Mouse (Mus musculus): ENCODE data around the gene Cyp2t4. TPM values are rescaled to one million over a fixed set of nuclear protein-coding genes. Genes with fewer than 3 reads are reported as not detected.
A peak's percentile ranks its signal among the peaks of the same experiment; 100 is the strongest.

Gene Cyp2t4
- not detected for total RNA-seq (2021)

DNA sequence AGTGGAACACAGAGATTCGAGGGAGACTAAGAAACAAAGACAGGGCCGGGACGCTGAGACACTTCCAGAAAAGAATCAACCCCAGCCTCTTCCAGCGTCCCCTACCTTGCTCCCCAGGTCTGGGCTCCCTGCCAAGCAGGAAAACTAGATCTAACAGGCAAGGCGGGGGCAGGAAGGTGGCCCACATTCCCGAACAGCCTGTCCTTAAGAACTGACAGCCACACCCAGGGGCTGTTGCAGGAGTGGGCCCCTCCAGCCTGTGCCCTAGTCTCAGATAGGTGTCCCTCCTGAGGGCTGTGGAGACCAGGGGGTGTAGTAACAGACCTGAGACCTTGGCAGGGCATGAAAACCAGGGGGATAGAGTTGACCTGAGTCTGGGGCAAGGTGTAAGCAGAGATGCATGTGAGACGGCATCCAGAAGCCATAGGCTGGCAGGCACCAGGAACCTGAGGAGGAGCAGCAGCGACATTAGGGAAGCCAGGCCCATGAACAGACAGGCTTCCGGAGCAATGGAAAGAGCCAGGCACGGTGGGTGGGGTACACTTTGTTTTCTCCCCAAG, at the start of gene Cyp2t4:
TSS of gene Cyp2t4 (plus strand) at position 510 of the 560 bp plus-strand sequence.
- intact Hi-C loops (cut with DNase I) = no loop called here
- peak; percentile 49 for DNase-seq (ENCODE audit: low spot score)

DNA sequence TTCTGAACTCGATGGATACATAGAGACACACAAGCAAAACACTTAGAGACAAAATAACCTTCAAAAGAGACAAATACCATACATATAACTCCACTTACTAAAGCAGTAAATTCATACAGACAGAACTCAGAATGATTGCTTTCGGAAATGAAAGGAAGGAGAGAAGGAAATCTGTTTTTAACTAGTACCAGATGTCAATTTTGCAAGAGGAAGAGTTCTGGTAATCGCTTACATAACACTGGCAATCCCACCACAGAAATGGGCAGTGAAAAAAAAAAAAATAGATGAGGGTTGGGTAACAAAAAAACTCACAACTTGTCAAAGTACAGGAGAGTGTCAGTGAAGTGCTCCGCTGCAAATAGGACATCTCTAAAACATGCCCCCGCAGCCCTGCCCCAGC, 48.6 kb upstream of the Cyp2t4 start:
- intact Hi-C loops (cut with DNase I) = no loop called here
- no peak for DNase-seq (ENCODE audit: low spot score)

DNA sequence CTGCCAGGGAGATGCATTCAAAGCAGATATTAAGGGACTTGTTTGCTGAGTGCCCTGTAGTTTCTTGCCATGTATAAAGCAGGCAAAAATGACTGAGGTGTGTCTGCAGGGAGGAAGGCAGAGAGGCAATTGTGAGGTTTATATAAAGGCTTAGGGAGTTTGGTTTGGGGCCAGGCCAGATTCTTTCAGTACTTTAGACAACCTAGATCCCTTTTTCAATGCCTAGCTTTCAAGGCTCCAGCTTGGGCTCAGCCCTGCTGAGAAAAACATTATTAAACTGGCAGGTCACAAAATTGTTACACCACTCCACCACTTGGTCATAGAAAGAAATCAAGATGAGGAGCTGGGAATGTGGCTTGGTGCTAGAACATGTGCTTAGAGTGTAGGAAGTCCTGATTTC, 43.2 kb upstream of the Cyp2t4 start:
- DNase-seq (ENCODE audit: low spot score) = no peak
- intact Hi-C loops (cut with DNase I) = no loop called here

DNA sequence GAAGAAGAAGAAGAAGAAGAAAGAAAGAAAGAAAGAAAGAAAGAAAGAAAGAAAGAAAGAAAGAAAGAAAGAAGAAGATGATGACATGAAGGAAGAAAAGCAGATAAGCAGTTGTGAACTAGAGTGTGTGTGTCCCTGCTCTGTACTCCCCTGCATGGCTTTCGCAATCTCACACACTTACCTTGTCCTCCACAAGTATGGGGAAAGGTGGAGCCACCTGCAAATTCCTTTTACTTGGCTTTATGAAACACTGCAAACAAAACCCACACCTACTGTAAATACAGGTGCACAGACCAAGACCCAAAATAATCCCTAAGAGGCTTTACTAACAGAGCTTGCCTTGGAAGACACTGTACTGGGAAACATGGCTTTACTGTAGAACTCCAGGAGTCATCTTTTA, 42.5 kb upstream of the Cyp2t4 start:
- no peak for DNase-seq (ENCODE audit: low spot score)

DNA sequence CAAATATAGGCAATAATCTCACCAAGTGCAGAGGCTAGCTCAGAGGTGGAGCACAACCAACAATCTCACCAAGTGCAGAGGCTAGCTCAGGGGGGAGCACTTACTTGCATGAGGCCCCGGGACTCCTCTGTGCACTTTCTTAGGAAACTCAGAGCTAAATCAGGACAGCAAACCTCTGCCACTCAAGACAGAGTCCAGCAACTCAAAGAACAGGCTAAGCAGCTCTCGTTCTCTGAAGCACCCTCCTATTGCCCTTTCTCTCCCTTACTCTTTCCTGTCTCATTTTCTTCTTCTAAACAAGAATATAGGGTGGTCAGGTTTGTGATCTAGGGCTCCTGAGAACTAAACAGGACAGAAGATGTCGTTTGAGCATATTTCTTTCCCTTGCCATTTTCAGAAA, 41.5 kb upstream of the Cyp2t4 start:
- intact Hi-C loops (cut with DNase I) = no loop called here

More for the DNA sequence above, 42.5 kb upstream of the Cyp2t4 start:
- intact Hi-C loops (cut with DNase I) = no loop called here

DNA sequence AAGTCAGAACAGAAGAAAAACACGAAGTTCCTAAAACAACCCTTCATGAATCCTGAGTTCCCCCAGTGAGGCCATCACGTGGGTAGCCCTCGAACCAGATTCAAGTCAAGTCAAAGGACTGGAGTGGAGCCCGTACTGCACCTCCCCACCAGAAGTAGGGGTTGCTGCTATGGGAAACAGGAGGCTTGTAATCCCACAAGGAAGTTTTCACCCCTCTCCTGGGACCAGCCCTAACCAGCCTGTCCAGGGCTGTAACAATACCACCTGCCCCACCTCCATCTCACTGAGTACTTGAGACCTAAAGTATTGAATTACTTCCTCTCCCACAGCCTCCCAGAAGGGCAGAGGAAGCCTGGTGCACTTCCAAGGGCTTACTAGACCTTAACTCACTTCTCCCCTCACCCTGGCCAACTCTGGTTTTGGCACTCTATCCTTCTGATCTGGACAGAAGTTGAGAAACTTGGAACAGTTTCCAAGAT, 35.4 kb upstream of the Cyp2t4 start:
- DNase-seq (ENCODE audit: low spot score) = no peak
- intact Hi-C loops (cut with DNase I) = no loop called here

More for the DNA sequence above, 41.5 kb upstream of the Cyp2t4 start:
- no peak for DNase-seq (ENCODE audit: low spot score)

DNA sequence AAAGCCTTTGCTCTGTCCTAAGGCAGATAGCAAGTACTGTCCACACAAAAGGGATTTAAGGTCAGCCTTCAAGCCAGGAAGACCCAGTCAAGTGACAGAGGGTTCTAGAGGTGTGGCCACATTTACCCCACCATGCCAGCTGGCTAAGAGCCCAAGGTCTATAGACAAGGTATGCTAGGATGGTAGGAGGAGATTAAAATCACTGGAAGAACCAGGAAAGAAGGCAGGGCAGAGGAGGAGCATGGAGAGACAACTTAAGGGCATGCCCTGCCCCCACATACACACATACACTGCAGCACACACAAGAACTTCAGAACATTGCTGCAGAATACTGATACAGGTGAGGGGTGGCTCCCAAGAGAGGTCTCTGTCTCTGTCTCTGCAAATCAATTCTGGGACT, 33.8 kb upstream of the Cyp2t4 start, which contains the start of gene Cyp2f2:
TSS of gene Cyp2f2 (plus strand) at position 234 of the 400 bp plus-strand sequence.
- intact Hi-C loops (cut with DNase I) = loop anchor here (10.0 kb wide), 1 partner anchor 345 kb away; no protein-coding TSS in a partner anchor
- no peak for DNase-seq (ENCODE audit: low spot score)

DNA sequence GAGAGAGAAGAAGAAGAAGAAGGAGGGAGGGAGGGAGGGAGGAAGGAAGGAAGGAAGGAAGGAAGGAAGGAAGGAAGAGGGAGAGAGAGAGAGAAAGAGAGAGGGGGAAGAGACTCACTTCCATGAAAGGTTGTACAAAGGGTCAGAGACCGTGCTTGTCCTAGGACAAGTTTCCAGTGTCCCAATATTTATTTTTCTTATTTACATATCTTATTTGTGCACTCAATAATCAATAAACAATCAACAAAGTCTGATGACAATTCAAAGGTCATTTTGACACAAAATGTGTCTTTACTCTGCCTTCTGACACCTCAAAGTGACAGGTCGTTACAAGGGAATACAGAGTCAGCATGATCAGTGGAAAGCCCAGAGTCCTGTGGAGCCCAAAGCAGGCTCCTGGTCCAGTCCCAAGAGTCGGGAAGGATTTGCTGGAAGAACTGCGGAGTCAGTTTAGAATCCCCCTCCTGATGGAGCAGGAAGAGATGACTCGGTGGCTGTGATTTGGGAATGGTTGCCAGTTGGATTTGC, 29.1 kb upstream of the Cyp2t4 start:
- no peak for DNase-seq (ENCODE audit: low spot score)
- intact Hi-C loops (cut with DNase I) = loop anchor here (10.0 kb wide), 1 partner anchor 350 kb away; no protein-coding TSS in a partner anchor

DNA sequence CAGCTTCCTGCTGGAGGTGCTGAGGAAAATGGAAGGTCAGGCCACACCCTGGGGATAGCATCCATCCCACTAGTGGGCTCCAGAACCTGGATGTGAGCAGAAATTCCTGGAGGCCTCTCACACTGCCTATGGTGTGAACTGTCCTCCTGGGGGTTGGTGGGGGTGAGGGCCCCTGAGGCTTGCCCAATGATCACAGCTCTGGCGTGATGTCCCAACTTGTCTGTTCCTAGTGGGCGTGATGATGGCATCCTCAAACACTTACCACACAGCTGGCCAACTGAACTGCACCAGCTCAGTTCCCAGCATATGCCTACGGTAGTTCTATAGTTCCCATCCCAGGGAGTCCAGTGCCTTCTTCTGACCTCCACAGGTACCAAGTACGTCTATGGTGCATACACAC, 28.5 kb upstream of the Cyp2t4 start:
- intact Hi-C loops (cut with DNase I) = loop anchor here (10.0 kb wide), 1 partner anchor 350 kb away; no protein-coding TSS in a partner anchor

DNA sequence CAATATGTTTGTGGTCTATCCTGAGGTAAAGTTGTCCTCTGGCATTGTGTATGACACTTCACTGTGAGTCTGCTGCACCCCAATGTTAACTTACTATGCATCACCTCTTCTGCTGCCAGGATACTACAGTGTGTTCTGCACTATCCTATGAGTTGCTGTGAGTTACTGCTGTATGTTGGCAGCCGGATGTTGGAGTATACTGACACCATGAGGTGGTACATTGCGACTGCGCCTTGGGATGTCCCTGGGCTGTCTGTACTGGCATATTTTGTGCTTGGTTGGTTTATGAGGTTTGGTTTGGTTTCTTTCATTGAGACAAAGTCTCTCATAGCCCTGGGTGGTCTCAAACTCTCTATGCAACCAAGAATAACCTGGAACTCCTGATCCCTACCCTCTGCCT, 25.4 kb upstream of the Cyp2t4 start:
- no peak for DNase-seq (ENCODE audit: low spot score)
- intact Hi-C loops (cut with DNase I) = loop anchor here (10.0 kb wide), 1 partner anchor 353 kb away; no protein-coding TSS in a partner anchor

More for the DNA sequence above, 28.5 kb upstream of the Cyp2t4 start:
- no peak for DNase-seq (ENCODE audit: low spot score)

DNA sequence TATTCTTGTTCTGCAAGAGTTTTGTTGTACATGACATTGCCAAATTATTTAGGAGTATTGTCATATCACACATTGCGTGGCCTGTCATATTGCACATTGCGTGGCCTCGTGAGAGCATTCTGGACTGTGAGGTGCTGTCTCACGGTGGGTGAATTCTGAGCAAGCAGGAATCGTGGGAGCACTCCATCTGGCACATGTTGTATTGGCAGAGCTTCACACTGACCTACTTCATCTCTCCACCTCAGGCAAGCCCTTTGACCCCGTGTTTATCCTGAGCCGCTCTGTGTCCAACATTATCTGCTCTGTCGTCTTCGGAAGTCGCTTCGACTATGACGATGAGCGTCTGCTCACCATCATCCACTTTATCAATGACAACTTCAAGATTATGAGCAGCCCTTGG, 24.6 kb upstream of the Cyp2t4 start:
- intact Hi-C loops (cut with DNase I) = loop anchor here (10.0 kb wide), 1 partner anchor 354 kb away; no protein-coding TSS in a partner anchor
- no peak for DNase-seq (ENCODE audit: low spot score)

DNA sequence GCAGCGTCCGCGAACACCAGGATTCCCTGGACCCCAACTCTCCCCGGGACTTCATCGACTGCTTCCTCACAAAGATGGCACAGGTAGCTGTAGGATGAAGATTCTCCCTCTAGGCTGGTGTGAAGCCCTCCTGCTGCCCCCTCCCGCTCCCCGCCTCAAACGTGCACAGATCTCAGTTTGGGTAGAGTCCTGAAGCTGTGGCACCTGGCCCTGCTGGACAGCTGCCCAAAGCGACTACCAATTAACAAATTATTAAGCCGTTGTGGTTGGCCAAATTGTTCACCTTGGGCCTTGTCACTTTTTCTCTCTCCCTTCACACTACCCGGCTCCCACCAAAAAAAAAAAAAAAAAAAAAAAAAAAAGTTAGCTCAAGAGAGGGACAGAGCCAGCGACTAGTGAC, 23.7 kb upstream of the Cyp2t4 start:
- intact Hi-C loops (cut with DNase I) = loop anchor here (10.0 kb wide), 1 partner anchor 355 kb away; no protein-coding TSS in a partner anchor
- no peak for DNase-seq (ENCODE audit: low spot score)

DNA sequence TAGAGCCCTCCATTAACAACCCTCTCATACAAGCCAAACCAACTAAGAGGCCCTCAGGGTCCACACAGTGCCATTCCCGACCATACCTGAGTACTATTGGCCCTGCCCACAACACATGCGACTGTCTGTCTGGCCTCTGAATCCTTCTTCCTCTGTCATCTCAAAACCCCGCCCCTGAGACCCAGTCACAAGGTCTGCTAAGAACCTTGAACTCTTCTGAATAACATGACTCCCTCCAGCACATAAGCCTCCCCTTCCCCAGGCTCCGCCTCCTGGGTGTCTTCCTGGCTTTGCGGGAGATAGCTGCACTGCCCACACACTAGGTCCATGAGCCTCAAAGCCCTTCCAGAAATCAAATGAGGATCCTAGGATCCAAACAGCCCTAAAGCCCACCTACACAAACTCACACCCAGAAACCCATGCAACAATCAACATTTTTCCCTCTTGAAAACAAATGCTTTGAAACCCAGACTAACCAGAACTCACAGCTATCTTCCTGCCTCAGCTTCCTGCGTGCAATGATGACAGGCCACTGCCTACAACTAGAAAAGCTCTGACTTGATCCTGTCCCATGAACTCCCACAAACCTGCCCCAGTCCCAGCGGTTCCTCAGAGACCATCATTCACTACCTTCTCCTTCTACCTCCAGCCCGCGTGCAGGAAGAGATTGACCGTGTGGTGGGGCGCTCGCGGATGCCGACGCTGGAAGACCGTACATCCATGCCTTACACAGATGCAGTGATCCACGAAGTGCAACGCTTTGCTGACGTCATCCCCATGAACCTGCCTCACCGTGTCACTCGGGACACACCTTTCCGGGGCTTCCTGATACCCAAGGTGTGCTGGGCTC, 22.8 kb upstream of the Cyp2t4 start:
- DNase-seq (ENCODE audit: low spot score) = no peak
- intact Hi-C loops (cut with DNase I) = no loop called here

DNA sequence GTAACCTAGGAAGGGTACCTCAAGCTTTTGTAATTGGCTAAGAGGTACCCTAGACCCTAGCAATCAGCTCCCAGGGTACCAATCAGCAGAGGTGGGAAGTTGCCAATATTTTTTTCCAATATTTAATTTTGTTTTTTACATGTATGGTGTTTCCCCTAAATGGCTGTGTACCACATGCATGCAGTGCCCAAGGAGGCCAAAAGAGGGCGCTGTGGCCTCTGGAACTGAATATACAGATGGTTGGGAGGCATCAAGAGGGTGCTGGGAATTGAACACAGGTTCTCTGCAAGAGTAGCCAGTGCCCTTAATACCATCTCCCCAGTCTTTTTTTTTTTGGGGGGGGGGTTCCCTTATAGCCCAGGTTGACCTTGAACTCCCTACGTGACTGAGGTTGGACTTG, 22.1 kb upstream of the Cyp2t4 start:
- no peak for DNase-seq (ENCODE audit: low spot score)
- intact Hi-C loops (cut with DNase I) = no loop called here

DNA sequence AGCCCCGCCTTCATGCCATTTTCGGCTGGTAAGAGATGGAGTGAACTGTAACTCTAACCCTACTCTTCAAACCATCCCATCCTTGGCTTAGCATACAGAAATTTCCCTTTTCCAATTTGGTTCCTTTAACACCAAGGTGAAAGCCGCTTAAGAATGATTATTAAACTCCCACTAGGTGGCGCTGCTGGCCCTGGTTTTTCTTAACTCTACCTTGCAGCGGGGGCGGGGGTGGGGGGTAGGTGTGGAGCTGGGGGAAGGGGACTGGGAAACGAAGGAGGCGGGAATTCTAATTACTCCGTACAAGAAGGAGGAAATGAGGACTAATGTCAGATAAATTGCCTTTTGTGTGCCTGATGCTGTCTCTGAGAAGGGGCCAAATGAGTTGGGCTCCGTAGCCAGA, 20.9 kb upstream of the Cyp2t4 start:
- intact Hi-C loops (cut with DNase I) = loop anchor here (1.0 kb wide), 1 partner anchor 153 kb away; no protein-coding TSS in a partner anchor
- DNase-seq (ENCODE audit: low spot score) = no peak

DNA sequence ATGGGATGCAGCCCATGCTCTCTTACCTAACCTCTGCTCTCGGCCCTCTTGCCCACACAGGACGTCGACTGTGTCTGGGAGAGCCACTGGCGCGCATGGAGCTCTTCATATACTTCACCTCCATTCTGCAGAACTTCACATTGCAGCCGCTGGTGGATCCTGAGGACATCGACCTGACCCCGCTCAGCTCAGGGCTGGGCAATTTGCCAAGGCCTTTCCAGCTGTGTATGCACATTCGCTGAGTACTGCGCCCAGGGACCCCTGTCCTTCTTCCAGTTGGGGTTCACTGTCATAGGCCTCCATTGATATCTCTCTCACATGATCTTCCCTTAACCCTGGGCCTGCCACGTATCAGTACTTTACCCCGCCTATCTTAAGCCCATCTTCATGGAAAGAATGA, 20.4 kb upstream of the Cyp2t4 start:
- intact Hi-C loops (cut with DNase I) = no loop called here
- no peak for DNase-seq (ENCODE audit: low spot score)

DNA sequence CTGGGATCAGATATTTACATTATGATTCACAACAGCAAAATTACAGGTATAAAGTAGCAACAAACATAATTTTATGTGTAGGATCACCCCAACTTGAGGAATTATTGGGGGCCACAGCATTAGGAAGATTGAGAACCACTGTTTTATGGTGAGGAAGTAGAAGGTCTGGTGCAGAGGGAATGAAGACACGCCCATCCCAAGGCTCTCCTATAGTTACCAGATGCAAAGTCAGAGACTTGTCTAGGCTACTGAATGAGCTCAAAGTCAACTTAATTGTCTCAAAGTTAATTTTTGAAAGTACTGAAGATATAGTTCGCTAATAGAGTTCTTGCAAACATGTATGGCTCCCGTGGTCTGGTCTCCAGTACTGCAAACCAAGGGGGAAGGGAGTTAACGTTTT, 19.8 kb upstream of the Cyp2t4 start:
- no peak for DNase-seq (ENCODE audit: low spot score)
- intact Hi-C loops (cut with DNase I) = no loop called here

DNA sequence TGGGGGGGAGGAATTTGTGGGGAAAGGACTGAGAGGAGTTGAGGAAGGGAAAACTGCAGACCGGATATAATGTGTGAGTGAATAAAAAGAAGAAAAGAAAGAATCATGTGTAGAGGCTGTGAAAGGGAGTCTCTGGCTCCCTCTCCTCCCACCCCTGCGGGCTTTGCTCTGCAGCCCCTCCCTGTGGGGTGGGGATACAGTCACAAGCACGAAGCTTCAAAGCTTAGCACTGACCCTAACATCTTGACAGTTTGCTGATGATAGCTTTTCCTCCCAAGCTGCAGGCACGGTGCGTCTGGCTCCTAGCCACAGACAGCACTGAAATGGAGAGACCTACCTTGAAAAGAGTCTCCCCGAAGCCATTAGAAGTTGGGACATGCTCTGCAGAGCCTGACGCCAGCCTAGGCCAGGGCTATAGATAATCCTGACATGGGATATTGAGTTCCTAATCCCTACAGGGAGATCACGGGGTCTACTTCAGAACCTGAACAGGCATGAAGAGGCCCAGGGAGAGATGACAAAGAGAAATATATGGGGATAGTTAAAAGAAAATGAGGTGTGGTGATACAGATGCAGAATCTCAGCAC, 17.0 kb upstream of the Cyp2t4 start:
- no peak for DNase-seq (ENCODE audit: low spot score)
- intact Hi-C loops (cut with DNase I) = no loop called here

DNA sequence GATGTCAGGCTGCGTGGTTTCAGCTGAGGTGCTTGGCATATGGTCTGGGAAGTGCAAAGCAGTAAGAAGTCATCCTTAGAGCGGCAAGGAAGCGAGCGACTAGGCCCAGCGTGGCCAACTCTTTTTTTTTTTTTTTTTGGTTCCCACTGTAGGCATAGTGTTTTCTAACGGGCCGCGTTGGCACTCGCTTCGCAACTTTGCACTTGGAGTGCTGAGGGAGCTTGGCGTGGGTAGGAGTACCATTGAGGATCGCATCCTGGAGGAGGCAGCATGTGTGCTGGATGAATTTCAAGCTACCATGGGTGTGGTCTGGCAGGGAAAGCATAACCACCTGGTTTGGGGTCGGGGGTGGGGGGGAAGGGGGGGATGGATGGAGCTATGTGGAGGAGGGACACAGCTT, 2.5 kb downstream of the Cyp2t4 start:
- intact Hi-C loops (cut with DNase I) = loop anchor here (5.0 kb wide), 1 partner anchor 121 kb away; no protein-coding TSS in a partner anchor
- no peak for DNase-seq (ENCODE audit: low spot score)

DNA sequence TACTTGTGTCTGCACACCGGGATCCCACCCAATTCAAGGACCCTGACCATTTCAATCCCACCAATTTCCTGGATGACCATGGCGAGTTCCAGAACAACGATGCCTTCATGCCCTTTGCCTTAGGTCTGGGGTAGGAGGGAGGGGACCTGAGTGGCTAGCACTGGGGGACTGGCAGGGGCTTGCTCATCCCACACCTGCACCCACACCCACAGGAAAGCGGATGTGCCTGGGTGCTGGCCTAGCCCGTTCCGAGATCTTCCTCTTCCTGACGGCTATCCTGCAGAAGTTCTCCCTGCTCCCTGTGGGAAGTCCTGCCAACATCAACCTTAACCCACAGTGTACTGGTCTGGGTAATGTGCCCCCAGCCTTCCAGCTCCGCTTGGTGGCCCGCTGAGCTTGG, 4.7 kb downstream of the Cyp2t4 start:
- no peak for DNase-seq (ENCODE audit: low spot score)
- intact Hi-C loops (cut with DNase I) = loop anchor here (5.0 kb wide), 1 partner anchor 119 kb away; no protein-coding TSS in a partner anchor
